Mouse (Mus musculus) ES-E14 (cell line): ENCODE measurements around the gene Gnb5.

Experiments used
- CHD2 ChIP-seq: IDR thresholded peaks from 2 replicates; pipeline ENCODE4 v1.6.1; 2014; ENCODE audit warnings: mild to moderate bottlenecking, low read depth, low read length, inconsistent platforms
- ZC3H11A ChIP-seq: IDR thresholded peaks from 2 replicates; pipeline ENCODE4 v1.6.1; 2012; ENCODE audit warnings: low read depth, mild to moderate bottlenecking, inconsistent platforms, low read length, borderline replicate concordance
- ZNF384 ChIP-seq: IDR thresholded peaks from 2 replicates; pipeline ENCODE4 v1.6.1; 2012; ENCODE audit warnings: low read depth, low read length, inconsistent platforms

GRCm38 (mm10) chr9:75318196-75318595 lies 12.1 kb downstream of the Gnb5 start:
- TF ChIP-seq CHD2 (no peak), ZNF384 (no peak), ZC3H11A (no peak)
